Mouse (Mus musculus) mature B cell (primary cell): ENCODE measurements around the gene Gm10837.

Source experiments
- in situ Hi-C: fragments of 300-500 bp; cut with MboI; formaldehyde crosslinking; loops from 2 replicates; pipeline ENCODE4 v1.14.3; 2019

Gene Gm10837

DNA sequence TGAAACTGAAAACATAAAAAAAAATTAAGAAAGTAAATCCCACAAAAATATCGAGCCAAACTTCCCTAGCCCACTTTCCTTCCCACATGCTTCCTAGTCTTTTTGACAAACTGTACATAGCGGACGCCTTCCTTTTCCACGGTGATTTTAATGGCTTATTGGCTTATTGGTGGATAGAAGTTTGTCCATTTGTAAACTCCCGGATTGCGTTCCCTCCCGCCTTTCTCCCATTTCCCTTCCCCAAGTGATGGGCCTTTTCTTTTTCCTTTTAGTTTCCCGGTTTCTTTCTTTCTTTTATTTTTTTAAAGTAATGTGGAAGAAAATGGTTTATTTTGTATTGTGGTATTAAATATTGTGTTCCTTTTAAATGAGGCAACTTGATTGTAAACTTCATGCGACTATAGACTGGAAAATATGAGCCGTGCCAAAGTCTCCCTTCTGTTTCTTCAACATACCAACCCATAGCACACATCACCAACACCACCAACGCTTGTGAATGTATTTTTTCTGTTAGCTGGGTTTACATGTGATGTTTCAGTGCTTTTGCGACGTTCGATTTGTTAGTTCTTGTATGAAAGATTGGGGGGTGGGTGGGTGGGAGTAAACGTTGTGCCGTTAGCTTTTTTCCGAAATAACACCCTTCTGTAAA, 10.8 kb upstream of the Gm10837 start:
- in situ Hi-C loops: no loop called here

DNA sequence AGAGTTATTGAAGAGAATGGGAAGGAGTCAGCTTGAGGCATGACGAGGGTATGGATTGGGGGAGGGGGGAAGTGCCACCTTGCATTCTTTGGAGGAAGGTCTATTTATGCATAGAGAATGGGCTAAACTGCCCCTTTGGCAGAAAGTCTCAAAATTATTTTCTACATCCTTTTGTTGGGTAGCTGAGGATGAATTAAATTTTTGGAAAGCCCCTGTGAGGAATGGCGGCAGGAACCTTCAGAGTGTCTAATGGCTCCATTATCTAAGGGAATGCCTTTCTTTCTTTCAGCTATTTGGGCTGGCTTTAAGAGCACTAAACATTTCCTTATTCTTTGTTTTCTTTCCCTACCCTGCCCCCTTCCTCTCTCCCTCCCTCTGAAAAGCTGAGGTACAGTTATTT, 10.0 kb upstream of the Gm10837 start:
- in situ Hi-C loops: no loop called here

DNA sequence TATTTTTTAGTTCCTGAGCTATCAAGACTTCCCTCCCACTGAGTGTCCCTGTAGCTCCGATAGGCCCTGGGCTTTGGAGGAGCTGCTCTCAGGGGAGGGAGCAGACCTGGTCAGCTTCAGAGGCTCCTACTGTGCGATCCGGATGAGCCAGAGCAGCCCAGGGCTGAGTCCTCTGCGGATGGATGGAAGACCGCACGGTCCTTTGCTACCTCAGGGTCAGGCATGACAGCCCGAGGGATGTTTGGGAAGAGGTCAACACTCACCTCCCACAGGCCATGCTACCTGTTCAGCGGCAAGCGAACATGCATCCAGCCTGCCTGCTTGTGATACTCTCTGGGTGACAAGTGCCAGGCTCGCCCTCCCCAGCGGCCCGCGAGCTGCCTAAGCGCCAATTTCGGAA, 9.2 kb upstream of the Gm10837 start:
- in situ Hi-C loops: no loop called here

DNA sequence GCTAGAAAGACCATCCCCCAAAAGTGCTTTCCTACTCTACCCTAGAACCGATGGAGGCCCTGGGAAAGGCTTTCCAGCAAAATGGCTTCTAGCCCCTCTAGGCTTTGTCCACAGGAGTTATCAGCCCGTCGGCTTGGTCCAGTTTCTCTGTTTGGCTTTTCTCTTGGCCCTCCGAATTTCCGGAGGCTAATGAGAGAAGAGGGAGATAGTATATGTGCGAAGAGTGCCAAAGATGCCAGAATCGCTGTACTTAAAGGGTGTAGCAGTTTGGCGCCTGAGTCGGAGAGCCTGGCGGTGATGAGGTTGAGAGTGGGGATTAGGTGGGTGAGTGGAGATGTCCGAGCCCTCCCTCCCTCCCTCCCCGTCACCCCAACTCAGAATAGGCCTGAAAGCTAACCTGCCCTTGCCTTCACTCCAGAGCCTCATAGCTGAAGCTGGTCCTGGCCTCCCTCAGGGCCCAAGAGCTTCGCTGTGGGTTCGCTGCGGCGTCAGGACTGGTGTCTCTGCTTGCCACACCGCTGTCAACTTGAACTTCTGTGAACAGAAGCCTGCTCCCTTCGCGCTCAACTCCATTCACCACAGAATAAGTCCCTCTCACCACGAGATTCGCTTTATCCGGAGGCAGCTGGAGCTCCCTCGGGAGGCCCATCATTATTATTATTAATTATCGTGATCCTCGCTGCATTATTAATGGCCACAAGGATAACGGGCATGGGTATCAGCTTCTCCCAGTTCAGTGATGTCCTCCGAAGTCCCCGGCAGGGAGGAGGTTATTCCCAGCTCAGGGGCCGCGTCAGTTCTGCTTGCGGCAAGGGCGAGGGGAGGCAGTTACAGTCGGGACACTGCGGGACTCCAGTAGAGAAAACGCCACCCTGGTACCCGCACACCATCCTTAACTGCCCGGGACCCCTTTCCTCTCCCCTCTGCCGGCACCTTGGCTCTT, 8.0 kb upstream of the Gm10837 start:
- in situ Hi-C loops: no loop called here

DNA sequence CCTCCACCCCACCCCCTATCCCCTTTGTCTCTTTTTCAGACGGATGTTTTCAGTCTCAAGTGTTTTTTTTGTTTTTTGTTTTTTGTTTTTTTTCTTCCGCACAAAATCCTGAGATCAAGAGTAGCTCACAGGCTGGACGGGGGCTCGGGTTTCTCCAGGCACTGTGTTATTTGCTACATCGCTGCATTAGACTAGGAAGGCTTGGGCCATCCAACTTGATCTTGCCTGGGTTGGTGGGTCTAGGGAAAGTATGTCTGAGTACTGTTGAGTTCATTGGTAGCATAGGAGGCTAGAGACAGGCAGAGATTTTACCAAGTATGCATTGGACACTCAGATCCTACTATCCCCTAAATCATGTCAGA, 7.4 kb upstream of the Gm10837 start:
- in situ Hi-C loops: no loop called here

DNA sequence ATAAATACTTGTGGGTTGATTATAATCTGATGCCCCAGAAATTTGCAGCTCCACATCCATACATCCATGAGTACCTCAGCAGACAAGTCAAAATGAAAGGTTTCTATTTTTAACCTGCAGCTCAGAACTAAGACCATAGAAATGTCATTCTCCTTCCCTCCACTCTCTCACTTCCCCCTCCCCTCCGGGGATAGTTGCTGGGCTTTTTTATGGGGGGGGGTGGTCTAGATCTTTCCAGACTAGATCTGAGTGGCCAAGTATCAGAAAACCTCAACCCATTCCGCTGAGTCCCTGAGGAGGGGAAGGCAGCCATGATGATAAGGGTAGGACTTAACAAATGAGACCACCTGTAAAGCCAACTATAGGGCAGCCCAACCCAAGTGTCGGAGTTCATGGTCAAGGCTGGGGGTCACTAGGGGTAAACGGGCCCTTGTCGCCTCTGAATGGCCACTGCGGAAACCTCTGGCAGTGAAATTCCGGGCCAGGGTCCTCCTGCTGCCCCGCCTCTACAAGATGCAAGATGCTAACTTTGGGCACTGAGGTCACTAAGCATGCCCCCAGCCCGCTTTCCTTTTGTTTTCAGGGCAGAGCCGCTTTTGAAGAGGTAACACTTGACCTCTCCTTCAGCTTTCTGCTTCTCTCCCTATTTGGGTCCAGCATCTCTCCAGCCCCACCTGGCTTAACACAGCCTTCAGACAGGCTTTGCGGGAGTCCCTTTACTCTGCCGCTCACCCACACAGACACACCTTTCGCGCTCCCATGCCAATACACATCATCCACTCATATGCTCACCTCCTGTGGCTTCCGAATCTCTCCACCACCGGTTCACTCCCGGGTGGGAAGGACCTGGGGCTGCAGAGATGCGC, 6.6 kb upstream of the Gm10837 start:
- in situ Hi-C loops: no loop called here

DNA sequence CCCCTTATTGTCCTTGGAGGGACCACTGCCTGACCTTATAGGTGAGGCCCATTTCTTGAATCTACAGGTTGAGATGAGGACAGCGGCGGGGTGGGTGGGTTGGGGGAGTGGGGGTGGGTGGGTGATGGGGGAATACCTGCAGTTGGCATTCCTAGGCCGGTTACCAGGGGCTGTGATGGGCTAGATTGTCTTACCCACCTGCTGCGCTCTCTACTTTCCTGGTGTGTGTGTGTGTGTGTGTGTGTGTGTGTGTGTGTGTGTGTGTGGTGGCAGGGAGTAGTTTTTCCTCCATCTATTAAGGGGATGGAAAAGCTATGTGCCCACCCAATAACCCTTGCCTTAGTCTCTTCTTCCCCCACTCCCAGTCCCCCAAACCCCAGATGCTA, 5.9 kb upstream of the Gm10837 start:
- in situ Hi-C loops: no loop called here

DNA sequence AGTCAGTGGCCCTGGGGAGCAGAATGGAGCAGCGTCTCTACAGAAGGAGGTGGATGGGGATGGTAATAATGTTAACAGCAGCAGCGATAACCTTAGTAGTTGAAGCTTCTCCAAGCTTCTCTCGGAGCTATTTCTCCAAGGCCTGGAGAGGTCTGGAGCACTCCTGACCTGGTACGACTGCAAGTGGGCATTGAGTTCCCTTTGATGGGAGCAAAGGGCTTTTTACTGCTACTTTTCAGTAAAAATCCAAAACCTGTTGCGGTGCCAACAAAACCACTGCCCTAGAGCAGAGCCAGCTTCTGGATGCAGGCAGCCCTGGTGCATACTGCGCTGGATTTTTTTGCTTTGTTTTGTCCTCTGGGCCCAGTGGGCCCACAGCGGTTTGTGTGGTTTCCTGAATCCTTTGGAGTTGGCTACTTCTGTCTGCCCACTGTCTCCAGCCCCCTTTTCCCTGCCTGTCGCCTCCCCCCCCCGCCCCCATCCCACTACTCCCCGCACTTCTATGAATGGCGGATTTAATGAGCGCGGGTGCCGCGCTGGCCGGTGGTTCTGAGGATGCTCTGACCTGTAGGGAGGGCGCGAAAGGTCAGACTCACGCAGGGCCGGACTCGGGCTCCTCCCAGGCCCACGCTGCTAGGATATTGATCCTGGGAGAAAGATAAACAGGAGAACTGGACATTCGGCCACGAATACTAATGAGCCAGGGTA, 5.4 kb upstream of the Gm10837 start:
- in situ Hi-C loops: no loop called here

DNA sequence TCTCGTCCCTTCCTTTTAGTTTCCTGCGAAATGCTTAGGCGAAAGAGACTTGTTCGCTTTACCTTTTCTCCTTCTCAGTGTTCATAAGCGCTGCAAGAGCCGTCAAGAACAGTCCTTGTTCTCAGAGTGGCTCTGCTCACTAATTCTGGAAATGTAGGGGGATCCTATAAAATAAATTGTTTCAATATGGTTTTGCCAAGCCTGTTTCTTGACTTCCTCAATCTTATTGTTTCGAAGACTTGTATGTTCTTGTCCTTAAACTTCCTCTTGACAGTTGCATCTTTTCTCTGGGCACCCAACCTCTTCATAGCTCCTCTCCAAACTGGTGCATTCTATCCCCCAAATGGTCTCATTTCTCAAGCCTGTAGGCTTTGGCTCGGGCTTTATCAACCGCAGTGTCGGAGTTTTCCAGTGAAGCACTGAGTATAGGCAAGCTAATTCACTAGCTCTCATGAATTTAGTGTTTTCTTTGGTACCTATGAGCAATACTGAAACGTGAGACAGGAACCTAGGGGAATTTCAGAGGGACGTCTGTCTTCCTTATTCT, 4.7 kb upstream of the Gm10837 start:
- in situ Hi-C loops: no loop called here

DNA sequence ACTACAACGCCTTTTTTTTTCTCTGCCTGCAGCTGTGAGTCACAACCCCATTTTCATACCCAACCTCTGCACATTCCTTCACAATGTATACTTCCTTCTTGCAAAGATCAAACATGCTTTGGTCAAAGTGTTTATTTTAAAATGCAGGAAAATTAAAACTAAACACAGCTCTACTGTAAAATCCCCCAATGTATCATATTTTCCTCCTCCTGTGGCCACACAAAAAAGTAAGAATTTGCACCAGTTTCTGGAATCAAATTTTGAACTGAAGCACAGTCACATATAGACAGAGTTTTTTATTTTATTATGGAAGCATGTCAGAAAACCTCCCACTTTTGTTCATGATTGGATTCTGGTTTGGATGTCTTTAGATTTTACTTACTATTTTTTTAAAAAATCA, 3.8 kb upstream of the Gm10837 start:
- in situ Hi-C loops: no loop called here

DNA sequence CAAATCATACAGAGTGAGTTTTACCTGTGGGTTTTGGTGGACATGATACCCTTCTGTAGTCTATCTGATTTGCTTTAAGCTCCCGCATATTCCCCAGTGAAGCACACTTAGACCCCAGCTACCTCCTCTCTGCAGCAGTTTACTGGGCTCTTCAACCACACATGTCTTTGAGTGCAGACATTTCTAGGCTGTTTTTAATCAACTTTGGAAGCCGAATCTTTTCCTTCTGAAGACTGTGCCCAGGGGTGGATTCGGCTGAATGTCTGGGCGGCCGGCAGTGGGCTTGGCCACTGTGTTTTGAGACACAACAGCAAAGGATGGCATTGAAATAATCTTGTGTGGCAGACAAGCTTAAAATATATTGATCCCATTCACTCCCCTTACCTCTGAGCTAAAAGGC, 3.0 kb upstream of the Gm10837 start:
- in situ Hi-C loops: no loop called here

DNA sequence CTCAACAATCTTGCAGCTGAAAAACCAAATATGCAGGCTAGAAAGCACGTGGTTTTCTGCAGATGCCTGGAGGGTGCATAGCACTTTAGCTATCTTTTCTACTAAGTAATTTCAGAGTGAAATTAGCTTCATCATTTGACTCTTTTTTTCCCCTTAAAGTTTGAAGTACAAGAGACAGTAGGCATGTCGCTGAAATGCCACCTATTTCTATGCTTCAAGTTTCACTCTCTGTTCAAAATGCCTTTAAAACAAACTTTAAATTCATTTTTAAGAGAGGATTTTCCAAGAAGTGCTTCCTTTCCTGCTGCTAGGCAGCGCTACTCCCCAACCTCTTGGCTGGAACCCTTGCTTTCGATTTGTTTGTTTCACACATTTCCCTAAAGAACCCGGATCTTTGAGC, 1.3 kb upstream of the Gm10837 start:
- in situ Hi-C loops: no loop called here

DNA sequence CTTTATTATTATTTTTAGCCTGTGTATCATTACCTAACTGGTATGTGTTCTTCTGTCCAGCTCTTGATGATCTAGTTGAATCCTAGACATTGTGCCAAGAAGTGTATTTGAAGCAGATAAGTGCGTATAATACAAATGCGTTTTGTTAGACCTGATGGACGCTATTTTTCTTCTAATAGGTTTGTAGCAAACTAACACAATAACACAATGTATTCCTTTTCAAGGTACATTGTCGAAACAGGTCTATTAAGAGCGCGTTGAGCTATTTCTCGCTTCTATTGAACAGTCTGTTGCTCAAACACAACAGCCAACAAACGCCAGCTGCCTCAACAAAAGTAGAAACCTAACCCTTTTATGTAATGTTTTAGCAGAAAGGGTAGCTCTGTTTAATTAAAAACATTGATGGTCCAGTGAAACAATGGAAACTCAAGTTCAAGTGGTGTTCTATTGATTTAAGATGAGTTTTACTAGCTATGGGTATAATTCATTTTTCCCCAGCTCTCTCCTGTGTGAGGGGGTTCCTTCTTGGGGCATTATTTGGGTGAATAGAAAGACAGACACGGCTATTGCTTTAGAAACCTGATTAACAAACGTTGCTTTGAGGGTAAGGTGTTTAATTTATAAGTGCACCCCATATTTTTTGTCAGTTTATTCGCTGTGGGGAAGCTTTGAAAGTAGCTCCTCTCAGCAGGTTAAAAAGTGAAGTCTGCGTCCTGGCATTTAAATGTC, 536 bp upstream of the Gm10837 start:
- in situ Hi-C loops: no loop called here

DNA sequence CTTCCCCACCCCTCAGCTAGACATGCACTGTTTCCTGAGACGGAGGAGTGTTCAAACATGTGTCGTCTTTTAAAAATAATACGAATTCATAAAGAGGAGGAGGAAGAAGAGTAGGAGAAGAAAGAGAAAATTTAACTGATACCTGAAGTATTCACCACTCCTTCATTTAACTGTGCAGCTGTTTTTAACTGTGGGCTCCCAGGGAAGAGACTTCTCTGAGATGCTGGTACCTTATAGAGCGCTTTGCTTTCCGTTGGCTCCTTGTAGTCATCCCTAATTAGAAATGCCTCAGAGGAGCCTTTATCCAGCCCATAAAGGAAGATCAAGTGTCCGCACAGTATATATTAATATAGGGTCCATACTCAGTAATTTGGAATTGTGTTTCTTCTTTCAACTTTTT, 1.1 kb downstream of the Gm10837 start:
- in situ Hi-C loops: no loop called here

DNA sequence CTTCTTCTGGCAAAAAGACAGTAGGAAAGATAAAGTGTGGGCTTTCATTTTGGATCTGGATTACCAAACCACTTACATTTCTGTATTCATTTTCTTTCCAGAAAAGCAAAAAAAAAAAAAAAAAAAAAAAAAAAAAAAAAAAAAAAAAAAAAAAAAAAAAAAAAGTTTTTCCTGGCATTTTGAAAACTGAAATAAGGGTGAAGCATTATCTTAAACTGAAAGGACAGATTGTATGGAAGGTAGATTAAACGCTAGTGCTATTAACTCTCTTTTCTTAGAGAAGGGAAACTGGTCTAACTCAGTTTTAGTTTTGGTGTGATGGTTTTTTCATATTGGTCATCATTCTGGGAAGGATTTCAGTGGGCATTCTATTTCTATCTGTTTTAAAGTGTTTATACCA, 1.6 kb downstream of the Gm10837 start:
- in situ Hi-C loops: no loop called here

DNA sequence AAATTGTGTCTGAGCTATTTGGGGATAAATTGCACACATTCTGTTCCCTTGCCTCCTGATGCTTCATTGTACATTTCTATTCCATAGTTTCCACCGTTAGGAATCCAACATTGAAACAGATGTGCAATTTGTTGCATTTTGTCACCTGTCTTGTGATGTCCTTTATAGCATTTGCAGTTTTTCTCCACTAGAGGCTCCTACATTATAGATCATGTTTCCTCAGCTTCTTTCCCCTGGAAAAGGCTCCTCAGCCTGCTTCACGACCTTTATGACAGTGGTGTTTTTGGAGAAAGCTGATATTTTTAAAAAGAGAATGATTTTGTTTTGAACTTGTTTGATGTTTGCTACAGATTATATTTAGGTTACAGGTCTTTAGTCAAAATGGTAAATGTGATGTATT, 18.7 kb downstream of the Gm10837 start:
- in situ Hi-C loops: no loop called here

DNA sequence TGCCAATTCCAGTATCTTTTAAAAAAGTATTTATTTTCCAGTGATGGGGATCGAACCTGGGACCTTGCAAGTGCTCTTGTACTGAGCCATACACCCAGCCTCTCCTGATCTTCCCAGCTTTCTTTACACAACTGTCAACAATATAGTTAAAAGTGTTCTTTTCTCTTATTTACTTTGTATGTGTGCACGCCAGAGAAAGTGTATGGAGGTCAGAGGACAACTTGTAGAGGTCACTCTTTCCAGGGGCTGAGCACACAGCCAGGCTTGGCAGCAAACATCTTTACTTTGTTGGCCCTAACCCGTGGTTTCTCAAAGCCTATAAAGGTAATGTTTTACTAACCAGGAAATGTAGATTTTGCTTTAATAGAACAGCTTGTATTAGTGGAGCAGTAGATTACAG, 21.1 kb downstream of the Gm10837 start:
- in situ Hi-C loops: no loop called here

DNA sequence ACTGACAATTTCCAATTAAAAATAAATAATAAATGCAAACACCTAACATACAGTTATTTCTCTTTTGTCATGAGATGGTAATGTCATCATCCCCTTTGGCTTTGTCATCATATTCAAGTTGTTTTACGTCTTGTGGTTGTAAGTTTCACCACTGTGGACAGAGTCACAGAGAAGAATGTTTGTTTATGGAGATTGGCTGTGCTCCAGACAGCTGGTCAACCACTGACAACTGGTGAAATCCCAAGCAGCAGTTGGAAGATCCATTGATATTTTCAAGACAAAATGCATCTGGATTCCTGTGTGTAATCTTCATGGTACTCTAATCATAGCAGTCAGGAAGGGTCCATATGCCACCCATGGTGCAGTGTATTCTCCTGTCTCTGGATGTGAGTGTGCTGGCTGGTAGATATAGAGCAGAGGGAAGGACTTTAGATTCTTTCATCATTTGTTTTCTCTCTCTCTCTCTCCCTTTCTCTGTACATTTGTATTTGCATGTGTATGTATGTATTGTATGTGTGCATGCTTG, 23.2 kb downstream of the Gm10837 start:
- in situ Hi-C loops: no loop called here

DNA sequence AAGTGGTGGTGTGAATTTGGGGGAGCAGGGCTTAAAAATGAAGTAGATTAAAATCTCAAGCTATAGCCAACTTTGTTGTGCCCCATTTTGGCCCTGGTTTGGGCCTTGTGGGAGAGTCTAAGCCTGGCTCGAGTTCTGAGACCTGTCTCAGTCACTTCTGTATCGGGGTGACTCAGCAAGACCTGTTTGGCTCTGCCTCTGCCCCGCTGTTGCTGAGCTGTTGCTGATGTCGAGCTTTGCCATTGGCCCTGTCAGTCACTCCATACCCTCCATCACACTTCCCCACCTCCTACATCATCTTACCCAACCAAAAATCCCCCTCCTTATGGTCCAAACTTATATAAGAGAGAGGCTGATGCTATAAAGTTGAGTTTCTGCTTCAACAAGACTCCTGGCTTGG, 38.1 kb downstream of the Gm10837 start:
- in situ Hi-C loops: no loop called here

DNA sequence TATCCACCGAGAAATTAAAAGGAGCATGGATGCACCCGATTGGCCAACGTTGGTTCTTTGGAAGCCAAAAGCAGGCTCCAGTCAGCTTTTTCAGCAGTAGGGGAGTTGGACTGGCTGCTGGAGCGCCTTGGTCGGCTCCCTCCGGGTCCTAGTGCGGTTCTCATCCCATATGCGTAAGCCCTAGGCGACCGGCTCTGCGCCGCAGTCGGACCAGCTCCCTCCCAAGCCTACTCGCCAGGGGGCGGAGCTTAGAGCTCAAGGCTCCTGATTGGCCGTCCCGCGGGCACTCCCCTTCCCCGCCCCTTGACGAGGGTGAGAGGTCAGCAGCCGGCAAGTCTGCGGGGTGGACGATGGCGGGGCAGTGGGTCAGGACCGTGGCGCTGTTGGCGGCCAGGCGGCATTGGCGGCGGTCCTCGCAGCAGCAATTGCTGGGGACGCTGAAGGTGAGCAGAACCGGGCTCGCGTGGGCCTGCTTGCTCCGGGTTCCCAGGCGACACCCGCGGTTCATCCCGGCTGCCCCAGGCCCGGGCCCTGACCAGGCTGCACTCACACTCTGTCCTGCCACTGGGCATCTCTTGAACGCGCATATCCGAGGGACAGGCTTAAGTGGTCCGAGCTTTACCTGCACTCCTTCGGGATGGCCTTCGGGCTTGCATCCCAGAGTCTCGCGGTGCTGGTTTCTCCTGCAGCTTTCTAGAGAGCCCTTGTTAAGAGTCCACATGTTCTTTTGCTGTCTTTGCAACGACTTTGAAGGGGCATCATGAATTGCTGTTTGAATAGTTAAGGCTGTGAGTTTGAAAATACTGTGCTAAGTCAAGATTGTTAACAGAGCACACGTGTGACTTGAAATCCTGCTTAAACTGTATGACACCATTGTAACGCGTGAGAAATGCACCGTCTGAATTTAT, 43.9 kb downstream of the Gm10837 start, which contains the start of gene Pcca:
Gene Pcca (plus strand): TSS at position 308 of the 908 bp plus-strand sequence.
- in situ Hi-C loops: no loop called here
